Mouse (Mus musculus) adipocyte (in vitro differentiated cells): ENCODE data around the gene Pck2.
A peak's percentile ranks its signal among the peaks of the same experiment; 100 is the strongest.

ENCODE experiments used
- DNase-seq: peaks from one replicate; pipeline ENCODE4 v3.0.0-alpha.2; 2016; ENCODE audit warnings: low spot score

The Pck2 gene

GRCm38 (mm10) chr14:55527940-55528339 is 12.1 kb upstream of the Pck2 start:
- peak; percentile 12 for DNase-seq

GRCm38 (mm10) chr14:55536116-55536745 is 3.8 kb upstream of the Pck2 start:
- DNase-seq: peak; percentile 44

- DNase-seq: peak; percentile 78
Measured at GRCm38 (mm10) chr14:55540787-55541321, 788 bp downstream of the Pck2 start.

DNA sequence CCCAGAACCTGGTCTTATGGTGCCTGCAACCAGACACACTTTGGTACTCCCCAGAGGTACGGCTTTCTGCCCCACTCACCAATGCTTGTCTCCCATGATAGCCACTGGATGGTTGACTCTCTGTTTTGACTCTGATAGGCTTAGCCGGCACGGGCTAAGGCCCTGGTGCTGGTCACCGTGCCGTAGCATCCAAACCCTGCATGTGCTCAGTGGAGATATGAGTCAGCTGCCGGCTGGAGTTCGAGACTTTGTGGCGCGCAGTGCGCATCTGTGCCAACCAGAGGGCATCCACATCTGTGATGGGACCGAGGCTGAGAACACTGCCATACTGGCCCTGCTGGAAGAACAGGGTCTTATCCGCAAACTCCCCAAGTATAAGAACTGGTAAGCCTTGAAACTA is 2.2 kb downstream of the Pck2 start:
- DNase-seq: no peak

DNA sequence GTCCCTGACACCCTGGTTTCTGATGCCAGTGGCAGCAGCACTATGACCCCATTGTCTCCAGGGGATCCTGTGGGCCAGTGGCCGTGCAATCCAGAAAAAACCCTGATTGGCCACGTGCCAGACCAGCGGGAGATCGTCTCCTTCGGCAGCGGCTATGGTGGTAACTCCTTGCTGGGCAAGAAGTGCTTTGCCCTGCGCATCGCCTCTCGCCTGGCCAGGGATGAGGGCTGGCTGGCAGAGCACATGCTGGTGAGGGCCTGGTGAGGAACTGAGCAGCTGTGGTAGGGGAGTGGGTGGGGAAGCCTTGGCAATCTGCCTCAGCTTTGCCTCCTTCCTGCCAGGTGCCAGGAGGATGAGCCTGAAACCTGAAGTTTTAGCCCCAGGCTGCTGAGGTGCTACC is 4.3 kb downstream of the Pck2 start:
- no peak for DNase-seq

- DNase-seq: no peak
Measured at GRCm38 (mm10) chr14:55550191-55550590, 10.1 kb downstream of the Pck2 start.

- no peak for DNase-seq
Measured at GRCm38 (mm10) chr14:55551347-55551746, 11.3 kb downstream of the Pck2 start.

- no peak for DNase-seq
Measured at GRCm38 (mm10) chr14:55551794-55552193, 11.7 kb downstream of the Pck2 start.

DNA sequence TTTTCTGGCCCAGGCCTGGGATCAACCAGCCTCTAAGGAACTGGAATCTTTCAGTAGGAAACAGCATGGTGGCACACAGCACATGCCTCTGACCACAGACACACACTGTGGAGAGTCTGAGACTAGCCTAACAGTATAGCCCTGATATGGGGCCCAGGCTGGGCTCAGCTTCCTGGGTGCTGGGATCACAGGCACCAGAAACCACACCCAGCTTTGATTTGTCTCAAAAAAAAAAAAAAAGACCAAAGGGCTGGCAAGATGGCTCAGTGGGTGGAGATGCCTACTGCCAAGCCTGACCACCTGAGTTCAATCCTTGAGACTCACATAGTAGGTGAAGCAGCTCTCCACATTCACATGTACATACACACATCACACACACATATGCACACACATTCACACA is 14.6 kb downstream of the Pck2 start:
- no peak for DNase-seq

GRCm38 (mm10) chr14:55555788-55556187 is 15.7 kb downstream of the Pck2 start:
- DNase-seq: no peak

DNA sequence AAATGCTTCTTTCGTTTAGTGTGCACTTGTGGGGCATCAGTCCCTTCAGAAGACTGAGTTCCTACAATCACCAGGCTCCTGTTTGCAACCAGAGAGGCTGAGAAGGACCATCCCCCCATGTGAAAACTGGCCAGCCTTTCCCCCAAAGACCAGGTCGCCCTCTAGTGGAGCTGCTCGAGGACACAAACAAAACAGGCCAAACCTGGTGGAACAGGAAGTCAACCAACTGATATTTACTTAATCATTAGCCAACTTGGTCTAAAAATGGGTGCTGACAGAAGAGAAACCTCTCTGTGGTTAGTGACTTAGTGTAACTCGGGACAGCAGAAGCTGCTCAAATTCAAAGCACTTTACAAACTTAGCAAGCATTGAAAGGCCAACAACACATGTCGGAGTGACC is 16.9 kb downstream of the Pck2 start:
- peak; percentile 85 for DNase-seq

DNA sequence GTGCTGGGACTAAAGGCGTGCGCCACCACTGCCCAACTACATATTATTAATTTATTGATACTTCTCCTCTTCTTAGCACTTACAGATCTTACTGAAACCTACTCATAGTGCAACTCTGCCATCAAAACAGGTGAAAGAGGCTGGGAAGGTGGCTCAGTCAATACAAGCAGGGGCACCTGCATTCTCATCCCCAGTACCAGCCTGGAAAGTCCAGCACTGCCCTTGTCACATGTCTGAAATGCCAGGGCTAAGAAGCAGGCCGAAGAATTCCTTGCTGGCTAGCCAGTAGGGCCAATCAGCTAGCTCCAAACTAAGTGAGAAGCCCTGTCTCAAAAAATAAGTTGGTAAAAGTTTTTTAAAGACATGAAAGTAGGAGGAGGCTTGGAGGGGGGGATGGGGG is 17.5 kb downstream of the Pck2 start:
- DNase-seq: no peak

GRCm38 (mm10) chr14:55558740-55559448 is 18.8 kb downstream of the Pck2 start:
- DNase-seq: no peak

DNA sequence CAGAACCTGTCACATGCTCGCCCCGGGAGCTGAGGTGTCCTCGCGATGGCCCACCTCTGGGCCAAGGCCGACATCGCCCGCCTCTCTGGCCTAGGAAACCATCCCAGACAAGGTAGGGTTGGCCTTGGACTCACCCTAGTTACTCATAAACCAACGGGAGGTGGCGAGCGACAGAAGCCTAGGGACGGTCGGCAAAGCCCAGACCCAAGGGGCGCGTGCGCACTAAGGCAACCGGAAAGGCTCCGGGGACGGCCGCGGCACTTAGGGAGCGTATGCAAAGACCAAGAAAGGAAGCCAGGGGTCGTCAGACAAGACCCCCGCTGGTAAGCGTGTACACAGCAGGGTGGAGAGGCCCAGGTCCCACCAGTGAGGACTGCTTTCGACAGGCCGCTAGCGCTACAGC is 19.7 kb downstream of the Pck2 start, which contains the start of gene Dcaf11:
Gene Dcaf11 (plus strand): TSS at position 208 of the 403 bp plus-strand sequence.
- DNase-seq: peak; percentile 89

GRCm38 (mm10) chr14:55560202-55561073 is 20.4 kb downstream of the Pck2 start, which contains the start of gene A730061H03Rik:
TSS of gene A730061H03Rik (minus strand) at chr14:55560406.
- DNase-seq: peak; percentile 96

- no peak for DNase-seq
Measured at GRCm38 (mm10) chr14:55561860-55562259, 21.8 kb downstream of the Pck2 start.

- no peak for DNase-seq
Measured at GRCm38 (mm10) chr14:55563249-55563648, 23.2 kb downstream of the Pck2 start.

DNA sequence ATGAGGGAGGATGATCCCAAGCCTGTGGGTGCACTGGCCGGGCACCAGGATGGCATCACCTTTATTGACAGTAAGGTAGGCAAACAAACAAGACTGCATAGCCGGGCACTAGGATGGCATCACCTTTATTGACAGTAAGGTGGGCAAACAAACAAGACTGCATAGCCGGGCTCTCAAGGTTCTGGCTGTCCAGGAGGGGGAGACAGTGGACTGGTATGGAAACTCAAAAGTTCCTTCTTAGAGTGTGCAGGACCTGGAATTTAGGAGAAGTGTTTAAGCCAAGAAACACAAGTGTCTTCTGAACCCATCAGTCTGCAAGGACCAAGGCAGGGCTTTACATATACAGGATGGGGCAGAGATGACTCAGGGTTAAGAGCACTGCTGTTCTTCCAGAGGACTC is 25.7 kb downstream of the Pck2 start:
- no peak for DNase-seq

DNA sequence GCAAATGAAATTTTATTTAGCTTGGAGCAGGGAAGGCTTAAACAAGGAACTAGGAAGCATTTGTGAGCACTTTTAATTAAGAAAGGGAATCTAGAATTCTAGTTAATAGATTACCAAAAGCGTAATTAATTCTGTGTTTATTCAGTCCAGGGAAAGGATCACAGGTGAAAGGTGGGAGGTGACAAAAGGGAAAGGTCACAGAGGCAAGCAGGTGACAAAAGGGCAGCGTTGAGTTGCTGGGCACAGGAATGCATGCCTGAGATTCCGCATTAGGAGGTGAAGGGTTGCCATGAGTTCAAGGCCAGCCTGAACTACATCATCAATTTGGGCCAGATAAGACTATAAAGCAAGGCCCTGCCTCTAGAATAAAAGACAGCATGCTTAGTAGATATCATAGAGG is 27.4 kb downstream of the Pck2 start:
- no peak for DNase-seq

DNA sequence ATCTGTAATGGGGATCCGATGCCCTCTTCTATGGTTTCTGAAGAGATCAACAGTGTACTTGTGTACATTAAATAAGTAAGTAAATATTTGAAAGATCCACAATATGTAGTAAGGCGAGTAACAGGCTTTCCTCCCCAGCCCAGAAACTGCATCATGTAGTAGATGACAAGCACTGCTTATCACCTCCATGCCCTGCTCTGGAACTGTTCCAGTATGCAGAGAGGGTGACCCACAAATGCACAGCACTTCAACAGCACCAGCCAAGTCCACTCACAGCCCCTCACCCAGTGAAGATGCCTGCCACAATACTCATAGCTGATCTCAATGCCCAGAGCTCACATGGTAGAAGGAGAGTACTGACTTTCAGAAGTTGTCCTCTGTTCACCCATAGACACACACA is 30.5 kb downstream of the Pck2 start:
- no peak for DNase-seq

GRCm38 (mm10) chr14:55571760-55572159 is 31.7 kb downstream of the Pck2 start:
- DNase-seq: no peak

DNA sequence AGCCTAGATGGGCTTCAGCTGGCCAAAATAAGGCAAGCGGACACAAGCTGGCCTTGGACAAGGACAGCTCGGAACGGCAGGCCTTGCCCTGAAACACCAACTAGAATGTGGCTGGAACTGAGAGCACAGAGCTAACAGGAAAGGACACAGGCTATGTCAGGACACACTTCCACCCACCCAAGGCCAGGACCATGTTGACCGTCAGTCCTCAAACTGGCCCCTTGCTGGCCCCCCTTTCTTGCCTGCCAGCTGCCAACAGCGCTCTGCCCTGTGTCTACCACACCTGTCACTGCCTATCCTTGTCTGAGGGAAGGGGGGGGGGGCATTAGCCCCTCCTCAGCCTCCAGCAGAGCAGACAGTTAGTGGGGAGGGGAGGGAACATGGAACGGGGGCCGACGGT is 35.2 kb downstream of the Pck2 start, which contains the start of gene Fitm1:
Gene Fitm1 (plus strand): TSS at position 316 of the 400 bp plus-strand sequence.
- DNase-seq: no peak
